Mouse (Mus musculus): ENCODE measurements around the gene Smchd1.
"Not testable (repeated sequence)": the region's sequence is repeated elsewhere in the genome, so short reads cannot be mapped to it uniquely, and the experiment has no call there.

Gene Smchd1

GRCm38 (mm10) chr17:71445191-71445590, 30.0 kb downstream of the Smchd1 start:
- DNase-seq (ENCODE audit: low spot score in 2 of 2): no peak

GRCm38 (mm10) chr17:71444718-71445117, 30.4 kb downstream of the Smchd1 start:
- no peak for DNase-seq (ENCODE audit: low spot score in 2 of 2)

- no peak for DNase-seq (ENCODE audit: low spot score in 2 of 2)
These were observed 31.0 kb downstream of the Smchd1 start for GRCm38 (mm10) chr17:71444126-71444525.

- DNase-seq (ENCODE audit: low spot score in 2 of 2): no peak
These were observed 31.9 kb downstream of the Smchd1 start for GRCm38 (mm10) chr17:71443273-71443672.

- DNase-seq (ENCODE audit: low spot score in 2 of 2): not testable (repeated sequence)
These were observed 52.6 kb downstream of the Smchd1 start for GRCm38 (mm10) chr17:71422502-71422901.

GRCm38 (mm10) chr17:71419448-71419847, 55.7 kb downstream of the Smchd1 start:
- DNase-seq (ENCODE audit: low spot score in 2 of 2): not testable (repeated sequence)

- no peak for DNase-seq (ENCODE audit: low spot score in 2 of 2)
These were observed 58.1 kb downstream of the Smchd1 start for GRCm38 (mm10) chr17:71417008-71417407.

- DNase-seq (ENCODE audit: low spot score in 2 of 2): no peak
These were observed 87.7 kb downstream of the Smchd1 start for GRCm38 (mm10) chr17:71387401-71387800.

GRCm38 (mm10) chr17:71380346-71380745, 94.8 kb downstream of the Smchd1 start:
- no peak for DNase-seq (ENCODE audit: low spot score in 2 of 2)

GRCm38 (mm10) chr17:71377901-71378300, 97.2 kb downstream of the Smchd1 start:
- no peak for DNase-seq (ENCODE audit: low spot score in 2 of 2)

GRCm38 (mm10) chr17:71355526-71355925, 119.6 kb downstream of the Smchd1 start:
- DNase-seq (ENCODE audit: low spot score in 2 of 2): no peak

GRCm38 (mm10) chr17:71354205-71354604, 120.9 kb downstream of the Smchd1 start:
- DNase-seq (ENCODE audit: low spot score in 2 of 2): no peak

- DNase-seq (ENCODE audit: low spot score in 2 of 2): no peak
These were observed 127.0 kb downstream of the Smchd1 start for GRCm38 (mm10) chr17:71348188-71348587.

GRCm38 (mm10) chr17:71342006-71342405, 133.1 kb downstream of the Smchd1 start:
- no peak for DNase-seq (ENCODE audit: low spot score in 2 of 2)

GRCm38 (mm10) chr17:71338627-71339026, 136.5 kb downstream of the Smchd1 start:
- DNase-seq (ENCODE audit: low spot score in 2 of 2): no peak

- DNase-seq (ENCODE audit: low spot score in 2 of 2): no peak
These were observed 137.6 kb downstream of the Smchd1 start for GRCm38 (mm10) chr17:71337546-71337945.

GRCm38 (mm10) chr17:71336421-71336820, 138.7 kb downstream of the Smchd1 start:
- no peak for DNase-seq (ENCODE audit: low spot score in 2 of 2)

- DNase-seq (ENCODE audit: low spot score in 2 of 2): no peak
These were observed 142.8 kb downstream of the Smchd1 start for GRCm38 (mm10) chr17:71332298-71332697.

- not testable (repeated sequence) for DNase-seq (ENCODE audit: low spot score in 2 of 2)
These were observed 154.4 kb downstream of the Smchd1 start for GRCm38 (mm10) chr17:71320731-71321130.

- no peak for DNase-seq (ENCODE audit: low spot score in 2 of 2)
These were observed 155.8 kb downstream of the Smchd1 start for GRCm38 (mm10) chr17:71319361-71319760.

- DNase-seq (ENCODE audit: low spot score in 2 of 2): no peak
These were observed 157.6 kb downstream of the Smchd1 start for GRCm38 (mm10) chr17:71317571-71317970.

GRCm38 (mm10) chr17:71314315-71314714, 160.8 kb downstream of the Smchd1 start:
- no peak for DNase-seq (ENCODE audit: low spot score in 2 of 2)

GRCm38 (mm10) chr17:71311340-71312171, 163.6 kb downstream of the Smchd1 start, which contains the start of gene Emilin2:
Emilin2 (minus strand) TSS chr17:71311978.
- DNase-seq (ENCODE audit: low spot score in 2 of 2): no peak
